Mouse (Mus musculus) ovary, adult 18-20 months (tissue): ENCODE results near the gene Cyp26c1.

ENCODE experiments used
- DNase-seq: peaks from one replicate; pipeline ENCODE4 v3.0.0; 2022; ENCODE audit warnings: low spot score, mixed read lengths

Cyp26c1 gene

DNA sequence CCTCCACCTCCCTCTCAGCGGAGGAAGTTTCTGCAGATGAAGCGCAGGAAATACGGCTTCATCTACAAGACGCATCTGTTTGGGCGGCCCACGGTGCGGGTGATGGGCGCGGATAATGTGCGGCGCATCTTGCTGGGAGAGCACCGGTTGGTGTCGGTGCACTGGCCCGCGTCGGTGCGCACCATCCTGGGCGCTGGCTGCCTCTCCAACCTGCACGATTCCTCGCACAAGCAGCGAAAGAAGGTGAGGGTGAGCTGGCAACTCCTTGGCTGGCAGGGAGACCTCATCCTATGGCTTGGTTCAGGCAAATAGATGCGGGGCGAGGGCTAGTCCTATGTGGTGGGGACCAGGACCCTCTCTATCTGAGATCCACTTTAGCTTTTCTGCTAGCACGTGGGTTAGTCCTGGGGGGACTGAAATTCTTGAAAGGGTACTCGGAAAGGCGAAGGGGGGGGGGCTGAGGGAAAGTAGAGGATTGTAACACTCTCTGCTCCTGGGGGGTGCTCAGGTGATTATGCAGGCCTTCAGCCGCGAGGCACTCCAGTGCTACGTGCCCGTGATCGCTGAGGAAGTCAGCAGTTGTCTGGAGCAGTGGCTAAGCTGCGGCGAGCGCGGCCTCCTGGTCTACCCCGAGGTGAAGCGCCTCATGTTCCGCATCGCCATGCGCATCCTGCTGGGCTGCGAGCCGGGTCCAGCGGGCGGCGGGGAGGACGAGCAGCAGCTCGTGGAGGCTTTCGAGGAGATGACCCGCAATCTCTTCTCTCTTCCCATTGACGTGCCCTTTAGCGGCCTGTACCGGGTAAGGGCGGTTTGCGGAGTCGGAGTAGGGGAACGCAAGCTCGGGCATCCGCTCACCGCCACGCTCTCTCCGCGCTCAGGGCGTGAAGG lies 13.1 kb downstream of the Cyp26c1 start:
- DNase-seq: no peak

GRCm38 (mm10) chr19:37699711-37700110 lies 14.3 kb downstream of the Cyp26c1 start:
- DNase-seq: no peak

- DNase-seq: no peak
These were observed 17.1 kb downstream of the Cyp26c1 start for GRCm38 (mm10) chr19:37702377-37703076.

GRCm38 (mm10) chr19:37703902-37704509 lies 18.6 kb downstream of the Cyp26c1 start:
- DNase-seq: no peak

GRCm38 (mm10) chr19:37705722-37706121 lies 20.3 kb downstream of the Cyp26c1 start:
- DNase-seq: no peak

- no peak for DNase-seq
These were observed 29.3 kb downstream of the Cyp26c1 start for GRCm38 (mm10) chr19:37714681-37715080.

DNA sequence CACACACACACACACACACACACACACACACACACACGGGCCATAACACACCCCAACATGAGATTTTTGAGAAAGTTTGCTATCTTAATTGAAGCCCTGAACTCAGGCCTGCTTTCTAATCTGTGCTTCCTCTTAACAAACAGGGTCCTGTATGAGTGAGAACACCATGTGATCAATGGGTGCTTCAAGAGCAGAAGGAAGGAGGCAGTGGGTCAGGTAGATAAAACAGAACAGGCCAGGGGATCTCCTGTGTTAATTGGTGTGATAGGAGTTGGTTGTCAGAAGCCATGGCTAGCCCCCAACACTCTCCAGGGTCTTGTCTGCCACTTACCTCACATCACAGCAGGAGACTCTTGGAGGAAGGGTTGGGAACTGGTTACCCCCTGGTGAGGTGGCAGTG lies 30.6 kb downstream of the Cyp26c1 start:
- no peak for DNase-seq

- DNase-seq: no peak
These were observed 31.3 kb downstream of the Cyp26c1 start for GRCm38 (mm10) chr19:37716524-37717175.

DNA sequence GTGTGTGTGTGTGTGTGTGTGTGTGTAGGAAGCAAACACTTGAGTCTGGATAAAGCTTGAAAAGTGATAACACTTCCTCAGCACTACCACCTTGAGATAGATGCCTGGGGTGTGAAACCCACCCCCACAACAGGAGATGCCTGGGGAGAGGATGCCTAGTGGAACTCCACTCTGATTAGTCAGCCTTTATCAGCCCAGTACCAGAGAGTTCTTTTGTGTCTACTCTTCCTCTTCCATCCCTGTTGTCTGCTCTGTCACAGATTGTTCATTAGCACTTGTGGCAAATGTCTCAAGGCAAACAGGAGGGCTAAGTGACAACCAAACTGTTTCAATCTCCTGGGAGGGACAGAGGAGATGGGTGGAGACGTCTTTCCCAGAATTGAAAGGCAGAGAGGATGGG lies 33.8 kb downstream of the Cyp26c1 start:
- DNase-seq: no peak

- DNase-seq: no peak
These were observed 39.2 kb downstream of the Cyp26c1 start for GRCm38 (mm10) chr19:37724591-37724990.

DNA sequence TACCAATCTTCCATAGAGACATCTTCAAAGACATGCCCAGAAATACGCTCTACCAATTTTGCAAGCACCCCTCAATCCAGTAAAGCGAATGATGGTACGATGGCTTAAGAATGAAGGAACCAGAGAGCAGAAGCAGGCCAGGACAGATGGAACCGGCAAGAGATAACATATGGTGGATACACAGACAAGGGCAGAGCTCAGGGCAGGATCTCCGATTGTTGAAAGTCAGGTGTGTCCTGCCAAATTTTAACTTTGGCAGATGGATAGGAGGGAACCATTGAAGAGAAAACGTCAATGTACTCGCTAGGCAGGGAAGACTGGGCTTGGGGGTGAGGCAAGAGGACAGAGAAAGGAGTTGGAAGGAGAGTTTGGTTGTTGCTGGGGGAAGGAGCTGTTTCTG lies 41.2 kb downstream of the Cyp26c1 start:
- DNase-seq: no peak

GRCm38 (mm10) chr19:37727366-37727765 lies 42.0 kb downstream of the Cyp26c1 start:
- no peak for DNase-seq

DNA sequence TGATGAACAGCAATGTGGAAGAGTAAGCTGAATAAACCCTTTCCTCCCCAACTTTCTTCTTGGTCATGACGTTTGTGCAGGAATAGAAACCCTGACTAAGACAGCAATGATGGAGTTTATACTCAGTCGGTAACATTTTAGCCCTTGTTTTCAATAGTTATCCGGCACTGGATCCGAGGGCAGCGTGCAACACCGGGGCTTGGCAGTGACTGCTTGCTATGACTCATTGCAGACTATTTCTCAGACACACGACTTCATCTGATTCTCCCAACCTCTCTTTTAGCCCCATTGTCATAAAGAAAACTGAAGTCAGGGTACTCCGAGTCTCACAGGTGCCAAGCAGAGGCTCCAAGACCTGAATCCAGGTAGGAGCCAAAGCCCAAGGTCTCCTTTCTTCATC lies 50.0 kb downstream of the Cyp26c1 start:
- no peak for DNase-seq

DNA sequence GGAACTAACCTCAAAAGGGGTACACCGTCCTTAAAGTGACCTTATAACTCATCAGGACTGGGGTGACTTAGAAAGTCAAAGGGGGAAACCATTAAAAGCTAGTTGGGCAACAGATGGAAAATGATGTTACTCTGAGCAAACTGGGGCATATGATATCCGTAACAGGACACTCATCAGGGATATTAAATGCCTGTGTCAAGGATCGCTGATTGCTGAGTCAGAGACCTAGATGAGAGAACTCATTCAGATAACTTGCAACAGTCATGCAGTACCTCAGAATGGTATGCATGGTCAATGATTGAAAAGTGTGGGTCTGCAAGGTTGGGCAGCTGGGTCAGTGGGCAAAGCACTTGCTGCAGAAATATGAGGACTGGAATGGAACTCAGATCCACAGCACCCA lies 53.2 kb downstream of the Cyp26c1 start:
- DNase-seq: no peak

DNA sequence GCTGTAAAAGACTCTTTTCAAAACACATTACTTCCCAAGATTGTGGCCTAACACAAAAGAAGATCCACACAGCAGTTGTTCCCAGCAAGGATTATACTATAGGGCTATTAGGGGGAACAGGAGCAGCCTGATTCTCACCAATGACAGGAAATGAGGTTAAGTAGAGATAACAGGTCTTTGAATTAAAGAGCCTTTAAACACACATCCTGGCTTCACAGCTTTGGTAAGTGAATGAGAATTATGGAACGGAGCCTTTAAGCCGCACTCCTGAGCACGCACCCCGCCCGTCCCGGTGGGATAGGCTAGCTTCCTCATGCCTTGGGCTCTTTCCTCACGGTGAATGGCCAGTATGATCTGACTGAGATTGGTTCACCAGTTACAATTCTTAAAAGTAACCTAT lies 54.7 kb downstream of the Cyp26c1 start:
- no peak for DNase-seq
